Mouse (Mus musculus): Measurements from ENCODE around the gene Timm10. TPM values are rescaled to one million over a fixed set of nuclear protein-coding genes. Genes with fewer than 3 reads are reported as not detected.

The Timm10 gene
- total and polyA plus RNA-seq, 2 experiments from 2014 or later, result 57.3 to 91.7 TPM

DNA sequence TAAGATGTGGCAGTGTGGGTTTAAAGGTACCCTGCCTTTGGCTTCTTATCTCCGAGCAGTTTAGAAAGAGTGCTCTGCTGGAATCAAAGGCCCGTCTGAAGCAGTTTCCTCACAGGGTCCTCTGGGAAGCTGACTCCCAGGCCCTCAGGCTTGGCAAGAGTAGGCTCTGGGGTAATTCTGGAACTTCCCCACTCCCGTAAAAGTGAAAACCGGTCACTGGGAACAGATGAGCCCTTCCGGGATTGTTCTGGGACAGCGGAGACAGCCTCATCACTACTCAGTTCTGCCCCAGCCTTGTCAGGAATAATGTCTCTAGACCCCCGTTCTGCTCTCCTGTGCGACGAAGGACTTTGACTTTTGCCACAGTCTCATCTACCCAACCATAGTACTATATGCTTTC, 36.4 kb upstream of the Timm10 start:
- no peak for ATAC-seq
- Histone ChIP-seq H3K27me3 (ENCODE audit: insufficient read depth, low read length) (no peaks in the 10 kb centered on the region), H3K4me1 (ENCODE audit: insufficient read depth, low read length) (no peaks in the 10 kb centered on the region), H3K36me3 (ENCODE audit: insufficient read depth, low read length) (no peaks in the 10 kb centered on the region), H3K4me3 (ENCODE audit: low read length) (no peak overlapping the region), H3K9ac (replicated peaks; ENCODE audit: low read length) (no peak overlapping the region), H3K4me2 (ENCODE audit: low read depth, low read length) (no peak overlapping the region), H3K27ac (no peak overlapping the region), H3K9me3 (ENCODE audit: low read length) (no peaks in the 10 kb centered on the region)
- WGBS, result 61% methylated on average over 9 of the region's 9 CpGs
- no peak for DNase-seq (ENCODE audit: low spot score)
- TF ChIP-seq CTCF (IDR thresholded peaks at IDR 0.05; ENCODE audit: low read depth), result no peak

DNA sequence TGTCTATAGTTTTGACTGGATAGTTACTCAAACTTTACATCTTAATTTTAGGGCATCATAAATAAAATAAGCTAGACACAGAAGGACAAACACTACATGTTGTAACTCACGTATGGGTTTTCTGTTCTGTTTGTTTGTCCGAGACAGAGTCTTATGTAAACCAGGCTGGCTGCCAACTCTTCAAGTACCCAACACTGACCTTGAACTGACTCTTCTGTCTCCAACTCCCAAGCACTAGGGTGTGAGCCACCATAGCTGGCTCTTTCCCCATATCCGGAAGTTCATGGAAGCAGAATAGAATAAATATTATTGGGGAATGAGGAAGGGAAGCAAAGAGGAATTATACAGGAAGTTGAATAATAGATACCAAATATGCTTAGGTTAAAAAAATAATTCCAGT, 34.3 kb upstream of the Timm10 start:
- no peaks in the 10 kb centered on the region for H3K9me3 ChIP-seq (ENCODE audit: low read length)
- H3K27ac ChIP-seq, result no peak overlapping the region
- H3K36me3 ChIP-seq (ENCODE audit: insufficient read depth, low read length), result no peaks in the 10 kb centered on the region
- no peak overlapping the region for H3K4me2 ChIP-seq (ENCODE audit: low read depth, low read length)
- TF ChIP-seq CTCF (IDR thresholded peaks at IDR 0.05; ENCODE audit: low read depth), result no peak
- 76% methylated on average over 3 of the region's 3 CpGs for WGBS
- H3K4me1 ChIP-seq (ENCODE audit: insufficient read depth, low read length), result no peaks in the 10 kb centered on the region
- H3K4me3 ChIP-seq (ENCODE audit: low read length), result no peak overlapping the region
- H3K9ac ChIP-seq (replicated peaks; ENCODE audit: low read length), result no peak overlapping the region
- ATAC-seq (no peak), DNase-seq (ENCODE audit: low spot score) (no peak)
- no peaks in the 10 kb centered on the region for H3K27me3 ChIP-seq (ENCODE audit: insufficient read depth, low read length)

DNA sequence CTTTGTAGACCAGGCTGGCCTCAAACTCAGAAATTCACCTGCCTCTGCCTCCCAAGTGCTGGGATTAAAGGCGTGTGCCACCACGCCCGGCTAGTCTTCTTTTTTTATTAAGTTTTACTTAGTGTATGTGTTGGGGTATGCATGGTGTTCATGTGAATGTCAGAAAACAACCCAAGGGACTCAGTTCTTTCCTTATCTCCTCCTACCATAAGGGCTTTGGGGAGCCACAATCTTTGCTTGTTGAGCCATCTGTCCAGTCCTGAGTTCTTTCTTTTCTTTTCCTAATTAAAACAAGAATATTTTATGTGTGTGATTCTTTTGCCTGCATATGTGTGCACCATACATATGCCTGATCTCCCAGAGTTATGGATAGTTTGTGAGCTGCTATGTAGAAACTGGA, 33.6 kb upstream of the Timm10 start:
- Histone ChIP-seq H3K4me1 (ENCODE audit: insufficient read depth, low read length) (no peaks in the 10 kb centered on the region), H3K27ac (no peak overlapping the region), H3K27me3 (ENCODE audit: insufficient read depth, low read length) (no peaks in the 10 kb centered on the region), H3K4me3 (ENCODE audit: low read length) (no peak overlapping the region), H3K9me3 (ENCODE audit: low read length) (no peaks in the 10 kb centered on the region), H3K4me2 (ENCODE audit: low read depth, low read length) (no peak overlapping the region), H3K9ac (replicated peaks; ENCODE audit: low read length) (no peak overlapping the region), H3K36me3 (ENCODE audit: insufficient read depth, low read length) (no peaks in the 10 kb centered on the region)
- WGBS, result 92% methylated on average over 3 of the region's 3 CpGs
- TF ChIP-seq CTCF (IDR thresholded peaks at IDR 0.05; ENCODE audit: low read depth), result no peak
- ATAC-seq (no peak), DNase-seq (ENCODE audit: low spot score) (no peak)

DNA sequence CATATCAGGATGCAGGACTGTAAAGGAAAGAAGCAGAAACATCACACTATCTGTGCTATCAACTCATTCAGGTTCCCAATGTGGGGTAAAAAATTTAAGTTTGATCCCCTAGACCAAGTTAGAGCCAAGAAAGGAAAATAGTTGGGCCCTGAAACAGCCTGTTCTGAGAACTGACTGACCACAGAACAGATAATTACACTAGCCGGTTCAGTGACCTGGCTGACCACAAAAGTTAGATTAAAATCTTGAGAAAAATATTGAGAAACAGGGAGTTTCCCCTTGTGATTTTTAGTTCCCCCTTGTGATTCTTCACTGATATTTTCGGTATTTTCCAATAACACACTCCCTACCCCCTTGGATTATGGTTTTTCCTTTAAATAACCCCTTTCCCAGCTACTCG, 32.9 kb upstream of the Timm10 start:
- no peak overlapping the region for H3K4me3 ChIP-seq (ENCODE audit: low read length)
- no peak for TF ChIP-seq CTCF (IDR thresholded peaks at IDR 0.05; ENCODE audit: low read depth)
- no peaks in the 10 kb centered on the region for H3K4me1 ChIP-seq (ENCODE audit: insufficient read depth, low read length)
- WGBS, result 88% methylated on average over 3 of the region's 3 CpGs
- H3K27me3 ChIP-seq (ENCODE audit: insufficient read depth, low read length), result no peaks in the 10 kb centered on the region
- no peak overlapping the region for H3K27ac ChIP-seq
- no peak overlapping the region for H3K9ac ChIP-seq (replicated peaks; ENCODE audit: low read length)
- H3K36me3 ChIP-seq (ENCODE audit: insufficient read depth, low read length), result no peaks in the 10 kb centered on the region
- DNase-seq (ENCODE audit: low spot score) (no peak), ATAC-seq (no peak)
- no peaks in the 10 kb centered on the region for H3K9me3 ChIP-seq (ENCODE audit: low read length)
- H3K4me2 ChIP-seq (ENCODE audit: low read depth, low read length), result no peak overlapping the region

DNA sequence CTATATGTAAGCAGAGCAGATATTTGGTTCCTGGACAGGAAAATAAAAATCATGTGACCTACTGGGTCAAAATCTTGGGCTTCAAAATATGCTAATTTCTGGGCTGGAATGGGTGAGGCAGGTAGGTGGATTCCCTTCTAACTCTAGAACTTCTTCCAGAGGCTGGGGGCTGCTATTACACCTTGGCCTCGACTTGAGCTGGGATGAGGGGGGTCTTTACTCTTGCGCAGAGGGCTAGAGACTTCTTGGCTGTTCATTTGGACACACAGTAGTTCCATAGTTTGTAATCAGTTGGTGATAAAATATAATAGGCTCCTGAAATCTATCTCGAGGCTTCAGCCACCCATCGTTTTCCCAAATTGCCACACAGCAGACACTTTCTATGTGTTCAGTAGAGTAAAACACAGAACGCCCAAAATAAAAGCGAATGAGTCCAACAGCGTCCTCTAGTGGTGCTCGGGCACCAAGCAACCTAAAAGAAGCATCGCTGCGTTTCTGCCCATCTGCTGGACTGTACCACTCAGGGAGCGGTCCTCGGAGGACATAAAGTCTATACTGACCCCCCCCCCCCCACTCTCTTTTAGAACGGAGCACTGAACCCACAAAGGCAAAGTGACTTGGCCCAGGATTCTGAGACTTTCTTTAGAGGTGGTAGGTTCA, 28.8 kb upstream of the Timm10 start:
- peak overlapping the region; percentile 99 for H3K4me2 ChIP-seq (ENCODE audit: low read depth, low read length)
- peak; percentile 82 for ATAC-seq
- no peaks in the 10 kb centered on the region for H3K36me3 ChIP-seq (ENCODE audit: insufficient read depth, low read length)
- WGBS, result 9% methylated on average over 13 of the region's 13 CpGs
- peak overlapping the region; percentile 62 for H3K4me3 ChIP-seq (ENCODE audit: low read length)
- H3K27me3 ChIP-seq (ENCODE audit: insufficient read depth, low read length), result no peaks in the 10 kb centered on the region
- no peaks in the 10 kb centered on the region for H3K9me3 ChIP-seq (ENCODE audit: low read length)
- peak overlapping the region; percentile 62; the same call in 1 of the 2 replicates for H3K27ac ChIP-seq
- H3K9ac ChIP-seq (replicated peaks; ENCODE audit: low read length), result peak overlapping the region; percentile 61
- no peaks in the 10 kb centered on the region for H3K4me1 ChIP-seq (ENCODE audit: insufficient read depth, low read length)
- peak; percentile 89 for TF ChIP-seq CTCF (IDR thresholded peaks at IDR 0.05; ENCODE audit: low read depth)
- peak; percentile 93 for DNase-seq (ENCODE audit: low spot score)

DNA sequence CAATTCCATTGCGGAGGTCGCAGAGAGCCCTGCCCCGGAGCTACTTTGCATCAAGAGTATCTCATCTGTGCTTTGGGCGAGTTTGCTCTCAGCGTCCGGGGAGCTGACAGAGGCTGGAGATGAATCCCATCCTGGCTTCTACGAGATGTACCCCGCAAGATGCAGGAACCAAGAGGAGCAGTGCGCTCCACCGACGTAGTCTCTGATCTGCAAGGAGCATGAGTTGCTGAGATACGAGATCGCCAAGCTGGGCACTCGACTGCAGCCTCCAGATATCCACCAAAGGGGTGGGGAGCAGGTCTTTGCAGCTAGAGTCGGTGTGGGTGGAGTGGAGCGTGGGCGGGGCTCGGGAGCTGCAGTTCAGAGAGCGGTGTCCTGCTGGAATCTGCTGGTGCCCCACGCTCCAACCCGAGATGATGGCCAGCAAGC, 28.3 kb upstream of the Timm10 start, which contains the start of gene Ube2l6:
Gene Ube2l6 (plus strand): TSS at position 336 of the 429 bp plus-strand sequence.
- WGBS, result under 1% methylated on average over 21 of the region's 21 CpGs
- DNase-seq (ENCODE audit: low spot score) (peak; percentile 59), ATAC-seq (peak; percentile 65)
- Histone ChIP-seq H3K9me3 (ENCODE audit: low read length) (no peaks in the 10 kb centered on the region), H3K4me2 (ENCODE audit: low read depth, low read length) (peak within 1 kb of the TSS; percentile 99), H3K36me3 (ENCODE audit: insufficient read depth, low read length) (no peaks in the 10 kb centered on the region), H3K4me1 (ENCODE audit: insufficient read depth, low read length) (no peaks in the 10 kb centered on the region), H3K27me3 (ENCODE audit: insufficient read depth, low read length) (no peaks in the 10 kb centered on the region), H3K9ac (replicated peaks; ENCODE audit: low read length) (peak within 1 kb of the TSS; percentile 61), H3K27ac (peak within 1 kb of the TSS; percentile 62), H3K4me3 (ENCODE audit: low read length) (peak within 1 kb of the TSS; percentile 62)
- TF ChIP-seq CTCF (IDR thresholded peaks at IDR 0.05; ENCODE audit: low read depth), result no peak

DNA sequence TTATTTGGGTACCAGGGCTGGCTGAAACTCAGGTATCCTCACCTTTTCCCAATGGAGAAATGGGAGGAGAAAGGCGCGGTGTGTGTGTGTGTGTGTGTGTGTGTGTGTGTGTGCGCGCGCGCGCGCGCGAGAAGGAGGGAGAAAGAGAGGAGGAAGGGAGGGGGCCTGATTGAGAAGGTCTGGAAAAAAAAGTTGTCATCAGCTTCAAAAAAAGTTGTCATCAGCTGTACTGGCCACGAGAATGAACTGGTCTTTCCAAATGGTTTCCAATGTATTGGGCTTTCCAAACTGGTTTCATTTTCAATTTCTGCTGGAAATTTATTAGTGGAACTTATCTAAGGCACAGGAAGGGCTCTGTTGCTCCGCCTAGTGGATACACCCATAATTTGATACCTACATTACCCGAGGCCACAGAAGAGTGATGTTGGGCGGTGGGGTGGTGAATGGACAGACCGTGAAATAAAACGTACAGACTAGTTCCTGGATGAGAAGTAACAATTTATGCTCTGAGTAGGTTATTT, 27.7 kb upstream of the Timm10 start:
- peak overlapping the region; percentile 61 for H3K9ac ChIP-seq (replicated peaks; ENCODE audit: low read length)
- H3K4me2 ChIP-seq (ENCODE audit: low read depth, low read length), result peak overlapping the region; percentile 99
- peak overlapping the region; percentile 62; the same call in 1 of the 2 replicates for H3K27ac ChIP-seq
- DNase-seq (ENCODE audit: low spot score) (peak; percentile 81), ATAC-seq (peak; percentile 67)
- H3K36me3 ChIP-seq (ENCODE audit: insufficient read depth, low read length), result no peaks in the 10 kb centered on the region
- H3K9me3 ChIP-seq (ENCODE audit: low read length), result no peaks in the 10 kb centered on the region
- H3K4me3 ChIP-seq (ENCODE audit: low read length), result peak overlapping the region; percentile 62
- TF ChIP-seq CTCF (IDR thresholded peaks at IDR 0.05; ENCODE audit: low read depth), result peak; percentile 73
- H3K27me3 ChIP-seq (ENCODE audit: insufficient read depth, low read length), result no peaks in the 10 kb centered on the region
- 0% methylated on average over 14 of the region's 16 CpGs for WGBS
- H3K4me1 ChIP-seq (ENCODE audit: insufficient read depth, low read length), result no peaks in the 10 kb centered on the region

Measured in hindbrain, postnatal 0 days (tissue).